Mouse (Mus musculus) heart, embryonic 12.5 days (tissue): ENCODE results near the gene Nnat. TPM values are rescaled to one million over a fixed set of nuclear protein-coding genes. Genes with fewer than 3 reads are reported as not detected.
"Not testable (repeated sequence)": the region's sequence is repeated elsewhere in the genome, so short reads cannot be mapped to it uniquely, and the experiment has no call there.

Experiments used
- ATAC-seq: fragments of 200-750 bp; cut with Nextera tagmentation; 2 replicates; pipeline ENCODE4 v1.8.0; 2017; ENCODE audit warnings: moderate TSS enrichment, moderate library complexity; ENCODE audit not compliant: insufficient number of reproducible peaks, low FRiP score
- H3K27ac ChIP-seq: fragments of 300-500 bp; sonication (generic); 2 replicates; pipeline ENCODE4 v1.5.1; 2016; ENCODE audit warnings: mild to moderate bottlenecking, moderate library complexity; ENCODE audit not compliant: poor library complexity, severe bottlenecking
- H3K27me3 ChIP-seq: fragments of 300-500 bp; sonication (generic); replicated peaks from 2 replicates; pipeline ENCODE4 v1.6.1; 2016; ENCODE audit warnings: mild to moderate bottlenecking, moderate library complexity
- H3K36me3 ChIP-seq: fragments of 300-500 bp; sonication (generic); 2 replicates; pipeline ENCODE4 v1.6.1; 2016; ENCODE audit warnings: mild to moderate bottlenecking, moderate library complexity
- H3K4me1 ChIP-seq: fragments of 300-500 bp; sonication (generic); replicated peaks from 2 replicates; pipeline ENCODE4 v1.6.1; 2016; ENCODE audit warnings: mild to moderate bottlenecking
- H3K4me2 ChIP-seq: fragments of 300-500 bp; sonication (generic); 2 replicates; pipeline ENCODE4 v1.6.1; 2016; ENCODE audit warnings: mild to moderate bottlenecking, moderate library complexity
- H3K4me3 ChIP-seq: fragments of 300-500 bp; sonication (generic); 2 replicates; pipeline ENCODE4 v1.5.1; 2016; ENCODE audit warnings: mild to moderate bottlenecking
- H3K9ac ChIP-seq: fragments of 300-500 bp; sonication (generic); 2 replicates; pipeline ENCODE4 v1.6.1; 2016; ENCODE audit warnings: mild to moderate bottlenecking, moderate library complexity
- H3K9me3 ChIP-seq: fragments of 300-500 bp; sonication (generic); replicated peaks from 2 replicates; pipeline ENCODE4 v1.6.1; 2016; ENCODE audit warnings: mild to moderate bottlenecking, moderate library complexity
- WGBS: fragments of 180-500 bp; shearing (Covaris S2); methylation state at CpG from one replicate; pipeline ENCODE4 v1.1.7; 2016; 5-methylcytosine and 5-hydroxymethylcytosine counted together
- polyA plus RNA-seq: library from polyadenylated mRNA; unstranded; fragments of >200 nt; fragmentation: Nextera tagmentation; extraction: Ambion mirVana; gene quantifications from 2 replicates; pipeline ENCODE4 v1.2.1, GENCODE M21; 2016

The Nnat gene
- polyA plus RNA-seq, 1 experiment from 2014 or later = 169 TPM

GRCm38 (mm10) chr2:157566260-157566952, 6.5 kb downstream of the Nnat start:
- H3K4me2 ChIP-seq = peak overlapping the region; percentile 89
- WGBS = 0% methylated on average over 36 of the region's 36 CpGs
- peaks cover 27% of the 10 kb centered on the region for H3K36me3 ChIP-seq
- H3K4me3 ChIP-seq = peak overlapping the region; percentile 95
- H3K9me3 ChIP-seq = peaks cover 15% of the 10 kb centered on the region
- H3K27ac ChIP-seq = peak overlapping the region; percentile 72
- H3K4me1 ChIP-seq = peaks cover 28% of the 10 kb centered on the region
- H3K27me3 ChIP-seq = no peaks in the 10 kb centered on the region
- H3K9ac ChIP-seq = peak overlapping the region; percentile 90
- ATAC-seq = peak; percentile 87

- Histone ChIP-seq H3K9me3 (0 out of 2 replicates have a peak, but pooled peaks cover 8% of the 10 kb centered on the region), H3K27ac (no peak overlapping the region), H3K4me2 (peak overlapping the region; percentile 89), H3K36me3 (peaks cover 17% of the 10 kb centered on the region), H3K4me1 (peaks cover 20% of the 10 kb centered on the region), H3K9ac (peak overlapping the region; percentile 90), H3K27me3 (no peaks in the 10 kb centered on the region), H3K4me3 (peak overlapping the region; percentile 95)
- 80% methylated on average over 11 of the region's 11 CpGs for WGBS
- no peak for ATAC-seq
These were observed 7.5 kb downstream of the Nnat start for GRCm38 (mm10) chr2:157567235-157567961.

GRCm38 (mm10) chr2:157568881-157569280, 9.0 kb downstream of the Nnat start:
- no peak overlapping the region for H3K9ac ChIP-seq
- H3K4me1 ChIP-seq = peaks cover 20% of the 10 kb centered on the region
- peaks cover 2% of the 10 kb centered on the region for H3K36me3 ChIP-seq
- no peak overlapping the region for H3K4me2 ChIP-seq
- no peaks in the 10 kb centered on the region for H3K27me3 ChIP-seq
- H3K4me3 ChIP-seq = no peak overlapping the region
- no peak overlapping the region for H3K27ac ChIP-seq
- H3K9me3 ChIP-seq = no peaks in the 10 kb centered on the region
- WGBS = 33% methylated on average over 2 of the region's 2 CpGs
- no peak for ATAC-seq

DNA sequence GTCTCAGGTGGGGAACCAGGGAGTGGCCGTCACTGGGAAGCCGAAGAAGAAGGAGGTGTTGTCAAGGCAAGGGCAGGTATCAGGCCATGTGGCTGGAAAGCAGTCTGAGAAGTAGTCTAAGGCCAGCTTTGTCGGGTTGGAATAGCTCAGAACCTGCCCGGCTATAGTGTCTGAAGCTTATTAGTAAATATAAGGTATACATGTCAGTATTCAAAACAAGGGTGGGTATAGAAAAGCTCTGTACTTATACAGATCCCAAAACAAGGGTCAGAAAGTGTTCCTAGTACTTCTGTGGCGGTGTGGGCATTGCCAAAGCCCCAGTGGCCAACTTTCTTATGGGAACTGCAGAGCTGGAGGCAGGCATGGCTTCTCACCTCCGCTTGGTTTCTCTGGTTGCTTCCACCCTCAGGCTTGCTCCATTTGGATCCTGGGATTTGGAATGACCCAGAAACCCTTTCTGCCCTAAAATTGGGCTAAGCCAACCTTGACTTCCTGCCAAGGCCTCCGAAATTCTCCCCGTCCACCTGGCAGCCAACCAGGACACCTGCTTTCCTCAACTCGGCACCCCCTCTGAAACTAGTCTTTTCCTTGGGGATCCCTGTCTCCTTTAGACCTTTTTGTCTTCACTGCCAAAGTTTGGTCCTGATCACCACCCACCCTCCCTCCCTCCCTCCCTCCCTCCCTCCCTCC, 10.1 kb downstream of the Nnat start:
- WGBS = 69% methylated on average over 9 of the region's 9 CpGs
- no peak overlapping the region for H3K4me2 ChIP-seq
- no peaks in the 10 kb centered on the region for H3K27me3 ChIP-seq
- H3K36me3 ChIP-seq = no peaks in the 10 kb centered on the region
- no peak overlapping the region for H3K27ac ChIP-seq
- H3K9ac ChIP-seq = no peak overlapping the region
- H3K4me1 ChIP-seq = peaks cover 14% of the 10 kb centered on the region
- no peak for ATAC-seq
- no peak overlapping the region for H3K4me3 ChIP-seq
- H3K9me3 ChIP-seq = no peaks in the 10 kb centered on the region

DNA sequence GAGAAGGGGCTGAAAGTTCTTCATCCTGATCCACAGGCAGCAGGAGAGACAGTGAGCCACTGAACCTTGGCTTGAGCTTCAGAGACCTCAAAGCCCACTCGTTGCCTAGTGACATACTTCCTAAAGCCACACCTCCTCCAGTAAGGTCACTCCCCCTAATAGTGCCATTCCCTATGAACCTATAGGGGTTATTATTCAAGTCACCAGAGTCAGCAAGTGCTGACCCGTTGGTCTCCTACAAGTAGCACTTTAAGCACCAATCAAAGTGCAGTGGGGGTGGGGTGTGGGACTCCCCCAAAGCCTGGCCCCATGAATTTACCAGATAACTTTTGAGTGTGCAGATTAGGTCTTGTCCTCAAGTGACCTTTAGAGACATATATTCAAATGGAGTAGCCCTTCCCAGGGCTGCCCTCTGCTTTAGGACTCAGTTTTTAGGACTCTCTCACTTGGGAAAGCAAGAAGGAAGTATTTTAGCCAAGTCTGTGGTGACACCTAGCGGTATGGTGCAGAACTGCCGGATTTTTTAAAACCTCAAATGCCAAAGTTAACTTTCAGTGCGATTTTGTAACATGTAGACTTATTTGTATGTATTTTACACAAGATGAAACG, 11.4 kb downstream of the Nnat start, which contains the start of gene Blcap:
Gene Blcap, minus strand, starts transcription at position 51 of the 609 bp plus-strand sequence.
- H3K27ac ChIP-seq = no peak within 1 kb of the TSS
- H3K27me3 ChIP-seq = no peaks in the 10 kb centered on the region
- no peak for ATAC-seq
- H3K9me3 ChIP-seq = no peaks in the 10 kb centered on the region
- no peak within 1 kb of the TSS for H3K4me3 ChIP-seq
- peaks cover 10% of the 10 kb centered on the region for H3K4me1 ChIP-seq
- WGBS = 5% methylated on average over 6 of the region's 6 CpGs
- H3K9ac ChIP-seq = no peak within 1 kb of the TSS
- no peak within 1 kb of the TSS for H3K4me2 ChIP-seq
- no peaks in the 10 kb centered on the region for H3K36me3 ChIP-seq

DNA sequence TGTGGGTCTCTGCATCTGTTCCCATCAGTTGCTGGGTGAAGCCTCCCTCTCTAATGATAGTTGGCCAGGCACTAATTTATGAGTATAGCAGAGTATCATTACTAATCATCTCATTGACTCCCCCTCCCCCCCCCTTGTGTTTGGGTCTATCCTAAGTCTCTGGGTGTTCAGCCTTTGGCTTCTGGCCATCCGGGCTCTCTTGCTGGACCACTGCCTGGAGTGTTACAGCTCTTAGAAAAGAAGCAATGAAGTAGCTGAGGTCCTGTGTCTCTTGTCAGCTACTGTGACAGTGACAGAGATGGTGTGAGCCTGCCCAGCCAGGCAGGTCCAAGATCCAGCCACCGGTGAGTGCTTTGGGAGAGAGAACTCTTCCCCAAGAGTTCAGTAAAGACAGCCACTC, 12.9 kb downstream of the Nnat start:
- no peak overlapping the region for H3K4me3 ChIP-seq
- 53% methylated on average over 2 of the region's 2 CpGs for WGBS
- no peaks in the 10 kb centered on the region for H3K4me1 ChIP-seq
- H3K36me3 ChIP-seq = no peaks in the 10 kb centered on the region
- H3K9me3 ChIP-seq = no peaks in the 10 kb centered on the region
- H3K9ac ChIP-seq = no peak overlapping the region
- no peak for ATAC-seq
- no peak overlapping the region for H3K4me2 ChIP-seq
- no peaks in the 10 kb centered on the region for H3K27me3 ChIP-seq
- no peak overlapping the region for H3K27ac ChIP-seq

DNA sequence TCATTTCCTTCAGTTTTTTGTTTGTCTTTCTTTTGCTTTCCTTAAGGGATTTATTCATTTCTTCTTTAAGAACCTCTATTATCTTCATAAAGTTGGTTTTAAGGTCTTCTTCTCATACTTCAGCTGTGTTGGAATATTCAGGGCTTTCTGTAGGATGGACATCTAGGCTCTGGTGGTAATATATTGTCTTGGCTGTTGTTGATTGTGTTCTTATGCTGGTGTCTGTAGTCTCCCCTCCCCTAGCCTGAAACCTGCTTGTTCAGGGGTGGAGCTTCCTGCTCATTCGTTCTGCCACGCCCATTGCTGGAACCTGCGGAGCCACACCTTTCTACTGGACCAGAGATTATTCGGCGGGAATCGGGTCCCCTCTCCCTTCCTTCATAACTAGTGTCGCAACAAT, 25.5 kb downstream of the Nnat start:
- H3K9ac ChIP-seq, ATAC-seq, H3K9me3 ChIP-seq, H3K27ac ChIP-seq, H3K4me2 ChIP-seq, H3K4me3 ChIP-seq, H3K4me1 ChIP-seq, H3K36me3 ChIP-seq, H3K27me3 ChIP-seq: not testable (repeated sequence)
- 27% methylated on average over 7 of the region's 7 CpGs for whole genome bisulfite sequencing

- H3K36me3 ChIP-seq = no peaks in the 10 kb centered on the region
- no peak overlapping the region for H3K27ac ChIP-seq
- peak overlapping the region; percentile 12; the same call in 1 of the 2 replicates for H3K4me3 ChIP-seq
- H3K27me3 ChIP-seq = 0 out of 2 replicates have a peak, but pooled peaks cover 2% of the 10 kb centered on the region
- WGBS = 55% methylated on average over 22 of the region's 22 CpGs
- H3K4me2 ChIP-seq = peak overlapping the region; percentile 17
- ATAC-seq = no peak
- no peaks in the 10 kb centered on the region for H3K9me3 ChIP-seq
- peaks cover 14% of the 10 kb centered on the region for H3K4me1 ChIP-seq
- H3K9ac ChIP-seq = no peak overlapping the region
These were observed 37.1 kb downstream of the Nnat start for GRCm38 (mm10) chr2:157596876-157597566.

DNA sequence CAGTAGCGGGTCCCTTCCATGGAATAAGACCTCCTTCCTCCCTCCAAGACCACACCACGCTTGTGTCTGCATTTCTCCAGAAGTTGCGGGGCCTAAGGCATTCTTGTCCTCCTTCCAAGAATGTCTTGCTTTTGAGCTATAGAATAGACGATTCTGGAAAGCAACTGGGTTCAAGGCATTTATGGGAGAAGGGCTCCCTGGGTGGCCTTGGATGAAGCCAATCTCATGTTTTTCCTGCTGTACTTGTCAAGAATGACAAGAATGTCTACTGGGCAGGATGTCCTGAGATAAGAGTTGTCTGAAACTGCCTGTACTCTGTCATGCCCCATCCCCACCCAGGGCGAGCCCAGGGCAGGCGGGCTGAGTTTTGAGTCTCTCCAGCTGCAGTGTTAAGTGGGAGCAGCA, 41.6 kb downstream of the Nnat start:
- peak; percentile 80 for ATAC-seq
- no peak overlapping the region for H3K4me3 ChIP-seq
- H3K36me3 ChIP-seq = no peaks in the 10 kb centered on the region
- 19% methylated on average over 6 of the region's 6 CpGs for WGBS
- H3K9ac ChIP-seq = no peak overlapping the region
- no peak overlapping the region for H3K27ac ChIP-seq
- H3K4me1 ChIP-seq = peaks cover 17% of the 10 kb centered on the region
- H3K9me3 ChIP-seq = no peaks in the 10 kb centered on the region
- H3K4me2 ChIP-seq = no peak overlapping the region
- H3K27me3 ChIP-seq = peaks cover 25% of the 10 kb centered on the region

- H3K9me3 ChIP-seq = no peaks in the 10 kb centered on the region
- H3K4me3 ChIP-seq = no peak overlapping the region
- H3K4me1 ChIP-seq = peaks cover 17% of the 10 kb centered on the region
- H3K9ac ChIP-seq = no peak overlapping the region
- H3K36me3 ChIP-seq = no peaks in the 10 kb centered on the region
- no peak overlapping the region for H3K27ac ChIP-seq
- peaks cover 30% of the 10 kb centered on the region for H3K27me3 ChIP-seq
- ATAC-seq = no peak
- WGBS = 5% methylated on average over 18 of the region's 18 CpGs
- no peak overlapping the region for H3K4me2 ChIP-seq
These were observed 45.3 kb downstream of the Nnat start for GRCm38 (mm10) chr2:157605025-157605675.
